8 mouse cellular contexts compared by ENCODE assay signal in the genomic region with DNA sequence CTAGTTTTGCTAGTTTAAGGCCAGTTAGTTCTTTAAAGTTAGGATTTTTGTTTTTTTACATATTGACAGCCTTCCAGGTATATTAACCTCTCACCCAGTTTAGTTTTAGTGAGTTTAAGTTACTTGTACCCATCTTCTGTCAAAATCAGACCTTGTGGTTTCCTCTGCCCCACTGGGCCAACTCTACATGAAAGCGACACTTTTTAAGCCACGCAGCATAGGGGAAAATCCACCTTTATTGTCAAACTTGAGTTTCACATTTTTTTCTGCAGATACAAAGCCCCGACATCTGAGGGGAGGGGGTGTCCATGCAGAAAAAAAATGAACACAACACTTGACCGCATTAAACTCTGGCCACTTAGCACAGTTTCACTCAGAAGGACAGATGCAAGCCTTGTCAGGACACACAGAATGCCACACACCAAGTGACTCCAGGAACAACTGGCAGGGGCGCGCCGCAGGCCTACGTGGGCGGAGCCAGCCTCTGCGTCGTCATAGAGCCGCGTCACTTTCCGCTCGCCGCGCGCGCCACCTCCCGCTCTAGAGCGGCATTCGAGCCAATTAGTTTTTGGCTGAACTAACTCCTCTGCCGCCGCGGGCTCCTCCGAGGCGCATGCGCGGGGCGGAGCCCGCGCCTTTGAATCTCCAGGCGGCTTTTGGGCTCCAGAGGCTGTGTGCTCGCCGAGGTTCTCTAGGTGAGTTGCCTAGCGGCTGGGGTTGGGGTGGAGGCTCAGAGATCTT. TPM values are rescaled to one million over a fixed set of nuclear protein-coding genes. Genes with fewer than 3 reads are reported as not detected.
DNase-seq lines count a peak whose midpoint lies in the region; ATAC-seq lines count a peak whose summit lies in the region.

Cenpi (plus strand) TSS at position 551 of the 741 bp plus-strand sequence.

- H3K27ac ChIP-seq in hindbrain, embryonic 11.5 days (ENCODE audit: low read depth, low read length) = no peak within 1 kb of the TSS

- peak; percentile 90 for DNase-seq in MN1 (ENCODE audit: low spot score)
- DNase-seq in cerebellum, adult 9-10 months = peak; percentile 84
- peak; percentile 87 for DNase-seq in hindbrain, embryonic 11.5 days (ENCODE audit: low spot score)
- DNase-seq in layer of hippocampus, postnatal 10 days (ENCODE audit: low spot score in 2 of 2) = peak; percentile 77 to 84
- DNase-seq in lung, postnatal 10 days = peak; percentile 91
- DNase-seq in ovary, postnatal 36 days (ENCODE audit: low spot score) = peak; percentile 86
- peak; percentile 90 for DNase-seq in thymus, postnatal 25 days

- H3K36me3 ChIP-seq in hindbrain, embryonic 11.5 days (ENCODE audit: control insufficient read depth, insufficient read depth, low read length) = no peaks in the 10 kb centered on the region

- peak; percentile 100 for ATAC-seq in frontal cortex, adult (ENCODE audit: low TSS enrichment)
- peak; percentile 97 for ATAC-seq in hindbrain, embryonic 11.5 days (ENCODE audit: low FRiP score)

- 18% methylated on average over 36 of the region's 36 CpGs for WGBS in hindbrain, embryonic 11.5 days

- peak within 1 kb of the TSS; percentile 31; the same call in 1 of the 2 replicates for H3K9ac ChIP-seq in hindbrain, embryonic 11.5 days (ENCODE audit: low read depth, low read length)

- peak within 1 kb of the TSS; percentile 22 for H3K4me3 ChIP-seq in hindbrain, embryonic 11.5 days (ENCODE audit: low read depth, low read length)

- peak within 1 kb of the TSS; percentile 31 for H3K4me2 ChIP-seq in hindbrain, embryonic 11.5 days (replicated peaks; ENCODE audit: low read depth, low read length)

- H3K9me3 ChIP-seq in hindbrain, embryonic 11.5 days (ENCODE audit: control insufficient read depth, low read length) = no peaks in the 10 kb centered on the region

- H3K27me3 ChIP-seq in hindbrain, embryonic 11.5 days (ENCODE audit: control insufficient read depth, insufficient read depth, low read length) = no peaks in the 10 kb centered on the region

- no peaks in the 10 kb centered on the region for H3K4me1 ChIP-seq in hindbrain, embryonic 11.5 days (replicated peaks; ENCODE audit: control insufficient read depth, insufficient read depth, low read length)

RNA-seq across cellular contexts. Expression of gene Cenpi, which starts in this region (rescaled TPM):
- 27.6 and 28.2 TPM in 2 replicates for polyA plus RNA-seq in hindbrain, embryonic 11.5 days (2014; fragmentation: Nextera tagmentation; extraction: Ambion mirVana)
- total RNA-seq in layer of hippocampus, postnatal 10 days (2021) = 1 to 10 TPM; 1.4 to 1.9 TPM
